Mouse (Mus musculus): ENCODE data around the gene Bend3.

Gene Bend3

GRCm38 (mm10) chr10:43478751-43479435 lies at the start of gene Bend3:
Gene Bend3, plus strand, starts transcription at chr10:43478831.
- DNase-seq, result peak; percentile 66

- DNase-seq, result no peak
Measured at GRCm38 (mm10) chr10:43430606-43431005, 48.0 kb upstream of the Bend3 start.

DNA sequence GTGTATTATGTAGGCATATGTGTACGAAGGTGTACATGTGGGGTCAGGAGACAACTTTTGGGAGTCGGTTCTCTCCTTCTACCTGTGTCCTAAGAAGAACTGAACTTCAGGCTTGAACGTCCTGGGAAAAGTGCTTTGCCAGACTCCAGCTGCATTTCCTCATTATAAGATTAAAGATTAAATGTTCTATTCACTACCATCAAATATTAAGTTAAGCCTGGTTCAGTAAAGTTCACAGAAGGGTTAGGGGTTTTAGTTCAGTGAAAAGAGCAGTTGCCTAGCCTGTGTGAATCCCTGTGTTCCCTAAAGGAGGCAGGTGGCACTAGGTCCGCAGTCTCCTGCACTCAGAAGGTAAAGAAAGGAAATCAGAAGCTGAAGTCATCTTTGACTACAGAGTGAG lies 44.3 kb upstream of the Bend3 start:
- no peak for DNase-seq

DNA sequence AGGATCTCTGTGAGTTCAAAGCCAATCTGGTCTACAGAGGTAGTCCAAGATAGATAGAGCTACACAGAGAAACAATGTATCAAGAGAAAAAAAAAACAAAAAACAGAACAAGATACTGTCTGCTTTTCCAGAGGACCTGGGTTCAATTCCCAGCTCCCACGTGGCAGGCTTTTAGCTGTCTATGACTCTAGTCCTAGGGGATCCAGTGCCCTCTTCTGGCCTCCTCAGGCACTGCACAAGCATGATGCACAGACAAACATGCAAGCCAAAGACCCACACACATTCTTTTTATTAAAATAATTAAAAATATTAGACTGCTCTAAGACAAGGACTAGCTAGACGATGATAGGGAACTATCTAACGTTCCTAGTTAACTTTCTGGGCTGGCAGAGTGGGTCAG lies 42.9 kb upstream of the Bend3 start:
- DNase-seq, result no peak

- no peak for DNase-seq
Measured at GRCm38 (mm10) chr10:43439492-43439941, 39.1 kb upstream of the Bend3 start.

GRCm38 (mm10) chr10:43440050-43440449 lies 38.6 kb upstream of the Bend3 start:
- DNase-seq, result peak; percentile 61

- DNase-seq, result peak; percentile 48
Measured at GRCm38 (mm10) chr10:43440981-43441740, 37.5 kb upstream of the Bend3 start.

DNA sequence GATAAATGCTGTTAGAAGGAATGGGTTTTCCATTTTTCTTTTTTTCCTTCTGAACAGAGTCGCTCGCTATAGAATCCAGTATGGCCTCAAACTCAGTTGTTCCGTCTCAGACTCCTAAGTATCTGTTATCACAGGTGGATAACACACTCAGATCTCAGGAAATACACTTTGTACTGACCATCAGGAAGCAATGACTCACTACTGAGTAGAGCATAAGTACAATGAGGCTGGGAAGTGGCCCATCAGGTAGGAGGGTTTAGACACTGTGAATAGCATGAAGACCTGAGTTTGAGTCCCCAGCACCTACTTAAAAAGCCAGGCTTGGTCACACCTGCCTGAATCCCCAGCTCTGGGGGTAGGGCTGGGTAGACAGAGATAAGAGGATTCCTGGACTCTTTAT lies 30.0 kb upstream of the Bend3 start:
- no peak for DNase-seq

DNA sequence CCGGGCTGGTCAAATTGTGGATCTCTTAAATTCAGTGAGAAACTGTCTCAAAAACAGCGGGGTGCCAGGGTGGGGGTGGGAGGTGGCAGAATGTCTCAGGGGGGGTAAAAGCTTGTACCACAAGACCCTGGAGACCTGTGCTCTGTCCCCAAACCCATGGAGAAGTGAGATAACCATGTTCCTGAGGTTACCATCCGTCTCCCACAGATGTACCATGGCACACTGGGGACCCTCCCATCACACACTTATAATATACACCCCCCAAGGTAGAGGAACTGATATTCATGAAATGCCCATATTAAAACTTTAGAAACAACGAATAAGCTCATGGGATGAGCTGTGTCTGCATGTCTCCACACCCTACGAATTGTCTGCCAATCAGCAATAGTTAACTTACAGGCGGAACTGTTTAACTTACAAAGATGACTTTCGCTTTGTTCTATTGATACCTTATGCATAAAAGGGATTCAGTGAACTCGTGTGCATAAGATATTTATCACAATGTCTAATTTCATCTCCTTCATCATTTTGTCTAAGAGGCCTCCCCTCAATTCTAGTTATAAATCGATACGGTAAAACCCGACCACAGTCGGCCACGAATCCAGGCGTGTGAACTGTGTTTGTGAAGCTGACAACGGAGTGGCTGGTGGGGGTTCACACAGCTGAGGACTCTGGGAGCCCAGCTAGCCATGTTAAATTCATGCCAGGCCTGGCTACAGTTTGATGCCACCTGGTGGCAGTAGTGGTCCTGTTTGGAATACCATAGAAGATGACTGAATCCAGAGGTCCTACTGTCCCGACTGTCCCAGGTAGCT lies 26.6 kb upstream of the Bend3 start:
- DNase-seq, result peak; percentile 90

- DNase-seq, result no peak
Measured at GRCm38 (mm10) chr10:43452663-43452996, 26.0 kb upstream of the Bend3 start.

DNA sequence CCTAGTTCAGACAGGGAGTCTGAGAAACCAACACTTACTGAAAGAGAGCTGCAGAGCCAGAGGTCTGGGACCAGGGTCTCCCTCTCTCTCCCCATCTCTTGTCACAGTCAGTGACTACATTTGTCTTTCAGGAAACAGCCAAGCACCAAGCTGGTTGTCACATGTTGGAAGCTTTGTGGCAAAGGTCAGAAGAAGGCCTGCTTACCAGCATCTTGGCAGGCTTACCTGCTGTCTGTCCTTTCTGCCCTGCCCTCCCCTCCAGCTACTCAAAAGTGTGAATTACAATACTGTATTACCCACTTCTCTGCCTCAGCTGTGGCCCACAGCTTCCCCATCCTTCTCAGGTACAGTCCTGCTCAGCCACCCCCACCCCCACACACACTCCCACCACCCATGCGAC lies 24.4 kb upstream of the Bend3 start:
- DNase-seq, result no peak

- DNase-seq, result no peak
Measured at GRCm38 (mm10) chr10:43454671-43455070, 24.0 kb upstream of the Bend3 start.

DNA sequence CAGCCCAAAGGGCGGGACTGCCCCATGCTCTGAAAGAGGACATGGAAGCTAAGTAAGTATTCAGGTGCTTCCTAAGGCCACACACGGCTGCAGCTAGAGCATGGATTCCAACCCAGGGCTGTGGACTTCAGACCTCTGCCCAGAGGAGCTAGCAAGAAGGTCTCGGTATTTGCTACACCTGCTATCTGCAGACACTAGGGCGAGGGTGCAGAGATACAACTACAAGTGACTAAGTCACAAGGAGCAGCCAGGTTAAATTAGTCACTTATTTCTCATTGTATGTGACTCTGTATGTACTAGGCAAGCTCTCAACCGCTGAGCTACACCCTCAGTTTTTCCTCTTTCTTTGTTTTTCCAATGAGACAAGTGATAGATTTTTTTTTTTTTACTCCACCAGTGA lies 15.8 kb upstream of the Bend3 start:
- no peak for DNase-seq

- no peak for DNase-seq
Measured at GRCm38 (mm10) chr10:43463227-43463626, 15.4 kb upstream of the Bend3 start.

DNA sequence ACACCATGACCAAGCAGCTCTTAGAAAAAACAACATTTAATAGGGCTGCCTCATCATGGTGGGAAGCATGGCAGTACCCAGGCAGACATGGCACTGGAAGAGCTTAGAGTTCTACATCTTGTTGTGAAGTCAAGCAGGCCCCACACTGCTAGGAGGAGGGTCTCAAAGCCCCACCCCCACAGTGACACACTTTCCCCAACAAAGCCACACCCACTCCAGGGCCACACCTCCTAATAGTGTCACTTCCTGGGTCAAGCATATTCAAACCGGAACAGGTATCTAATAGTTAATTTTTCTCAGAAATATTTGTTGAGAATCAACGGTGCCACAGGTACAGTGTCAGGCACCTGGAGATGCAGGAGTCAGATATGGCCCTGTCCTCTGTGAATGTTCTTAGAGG lies 12.4 kb upstream of the Bend3 start:
- no peak for DNase-seq

DNA sequence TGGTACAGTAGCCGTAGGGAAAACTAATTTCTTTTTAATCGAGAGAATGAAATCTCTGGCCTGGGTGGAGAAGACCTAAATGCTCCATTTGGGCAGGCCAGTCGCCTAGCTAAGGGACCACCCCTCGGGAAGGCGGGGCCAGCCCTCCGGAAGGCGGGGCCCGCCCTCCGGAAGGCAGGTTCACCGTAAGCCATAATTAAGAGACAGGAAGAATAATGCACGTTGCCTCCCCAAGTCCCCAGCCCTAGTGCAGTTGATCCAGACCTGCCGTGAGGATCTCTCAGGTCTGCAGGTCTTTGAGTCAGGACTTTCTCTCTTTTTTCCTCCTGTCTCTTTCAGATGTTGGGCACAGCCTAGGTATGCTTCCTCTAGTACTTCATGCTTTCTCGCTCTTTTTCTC lies 11.0 kb upstream of the Bend3 start:
- DNase-seq, result no peak

GRCm38 (mm10) chr10:43468293-43468692 lies 10.3 kb upstream of the Bend3 start:
- DNase-seq, result no peak

GRCm38 (mm10) chr10:43475376-43475775 lies 3.3 kb upstream of the Bend3 start:
- no peak for DNase-seq

- no peak for DNase-seq
Measured at GRCm38 (mm10) chr10:43477459-43477858, 1.2 kb upstream of the Bend3 start.

DNA sequence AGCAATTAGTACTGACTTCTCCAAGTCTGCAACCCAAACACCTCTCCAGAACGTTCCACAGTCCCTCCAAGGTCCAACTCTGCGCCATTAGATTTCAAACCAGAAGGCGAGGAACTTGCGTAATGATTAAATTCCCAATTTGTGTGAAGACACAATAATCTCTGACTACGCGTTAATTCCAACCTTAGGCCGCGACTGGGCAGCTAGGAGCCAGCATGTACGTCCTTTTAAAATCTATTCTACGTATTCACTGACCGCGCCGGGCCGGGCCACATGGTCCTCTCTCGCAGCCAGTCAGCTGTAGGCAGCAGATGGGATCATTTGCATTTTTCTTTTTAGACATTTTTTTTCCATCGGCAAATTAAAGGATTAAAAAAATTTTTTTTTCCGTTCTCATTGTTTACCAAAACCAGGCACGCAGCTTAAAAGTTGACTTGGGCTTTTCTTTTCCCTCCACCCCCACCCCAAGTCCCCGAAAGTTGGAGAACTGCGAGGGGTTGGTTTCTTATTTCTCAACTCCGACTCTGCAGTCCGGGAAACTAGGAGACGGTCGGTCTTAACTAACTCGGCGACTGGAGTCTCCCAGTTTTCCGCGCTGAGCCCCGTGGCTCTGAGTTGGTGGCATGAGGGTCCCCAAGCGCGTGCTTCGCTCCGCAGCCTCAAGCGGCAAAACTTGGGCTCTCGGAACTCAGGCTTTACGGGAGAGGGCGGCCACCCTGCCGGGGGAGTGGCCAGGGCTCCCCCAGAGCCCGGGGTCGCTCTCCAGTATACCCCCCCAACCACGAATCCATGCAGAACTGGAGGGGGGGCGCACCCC lies 558 bp upstream of the Bend3 start:
- DNase-seq, result peak; percentile 77

DNA sequence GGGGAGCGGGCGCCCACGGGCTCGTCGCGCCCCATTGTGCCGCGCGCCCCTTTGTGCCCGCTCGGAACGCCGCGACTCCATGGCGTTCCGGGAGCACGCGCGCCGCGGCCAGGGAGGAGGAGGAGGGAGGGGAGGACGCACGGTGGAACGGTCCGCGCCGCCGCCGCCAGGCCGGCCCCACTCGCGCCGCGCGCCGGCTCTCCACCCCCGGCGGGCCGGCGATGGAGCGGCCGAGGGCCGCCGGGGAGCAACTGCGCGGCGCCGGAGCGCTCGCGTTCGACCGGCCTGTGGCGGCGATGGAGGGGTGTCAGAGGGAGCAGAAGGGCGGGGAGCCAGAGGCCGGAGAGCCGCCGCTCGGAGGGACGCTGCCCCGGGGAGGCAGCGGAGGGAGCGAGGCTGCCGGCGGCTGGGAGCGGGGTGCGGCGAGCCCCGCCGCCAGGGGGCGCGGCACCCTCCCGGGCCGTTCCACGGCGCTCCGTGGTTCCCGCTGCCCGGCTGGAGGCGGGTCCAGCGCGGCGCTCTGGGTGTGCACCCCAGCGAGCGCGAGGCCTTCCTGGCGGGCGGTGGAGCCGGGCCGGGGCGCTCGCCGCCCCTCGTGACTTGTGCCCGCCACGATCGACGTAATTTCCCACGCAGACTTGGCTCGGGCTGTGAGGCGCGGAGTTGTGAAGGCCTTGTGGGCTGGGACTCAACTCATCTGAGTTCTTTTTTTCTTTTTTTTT lies 966 bp downstream of the Bend3 start:
- peak; percentile 93 for DNase-seq

DNA sequence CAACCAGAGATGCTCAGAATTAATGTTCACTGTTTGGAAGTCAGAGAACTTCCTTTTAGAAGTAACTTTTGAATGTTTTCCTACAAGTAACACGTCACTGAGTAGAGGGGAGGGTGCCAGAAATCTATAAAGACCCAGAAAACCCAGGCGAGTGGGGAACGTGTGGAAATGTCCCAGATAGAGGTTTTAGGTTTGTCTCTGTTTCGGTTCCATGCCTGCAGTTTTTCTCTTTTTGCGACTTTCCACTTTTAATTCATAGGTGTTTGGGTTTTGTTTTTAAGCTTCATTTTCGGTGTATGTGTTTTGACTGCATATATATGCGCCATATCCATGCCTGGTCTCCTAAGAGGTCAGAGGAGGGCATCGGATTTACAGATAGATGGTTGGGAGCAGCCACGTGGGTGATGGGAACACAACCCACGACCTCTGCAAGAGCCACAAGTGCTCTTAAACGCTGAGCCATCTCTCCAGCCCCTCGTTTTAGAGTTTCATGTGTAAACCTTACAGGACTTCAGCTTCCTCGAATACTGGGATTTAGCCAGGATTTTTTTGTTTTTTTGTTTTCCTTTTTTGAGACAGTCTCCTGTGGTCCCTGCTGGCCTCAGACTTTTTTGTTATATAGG lies 1.7 kb downstream of the Bend3 start:
- DNase-seq, result no peak

Data from kidney, postnatal 14 days (tissue).